8 mouse cellular contexts compared by ENCODE assay signal in genomic region chr19:4439161-4439801, GRCm38 (mm10). TPM values are rescaled to one million over a fixed set of nuclear protein-coding genes. Genes with fewer than 3 reads are reported as not detected.
A peak's percentile ranks its signal among the peaks of the same experiment; 100 is the strongest.
DNase-seq lines count a peak whose midpoint lies in the region; ATAC-seq lines count a peak whose summit lies in the region.

TSS of gene Rhod (minus strand) at chr19:4439432.

- DNase-seq in B cell, adult 2 months, result peak; percentile 34 to 39
- peak; percentile 27 for DNase-seq in T-cell, adult 2 months (ENCODE audit: low spot score)
- peak; percentile 14 for DNase-seq in forebrain, embryonic 14.5 days (ENCODE audit: low spot score)
- peak; percentile 66 for DNase-seq in liver
- DNase-seq in naive thymus-derived CD4-positive, alpha-beta T cell, adult 2 months (ENCODE audit: low read depth), result peak; percentile 25
- DNase-seq in cerebellum, adult 9-10 months, result no peak

- peak within 1 kb of the TSS; percentile 86 for H3K4me2 ChIP-seq in forebrain, embryonic 14.5 days (ENCODE audit: low read length)
- H3K4me2 ChIP-seq in hindbrain, embryonic 13.5 days, result peak within 1 kb of the TSS; percentile 84

- WGBS in forebrain, embryonic 14.5 days, result under 1% methylated on average over 43 of the region's 51 CpGs
- WGBS in hindbrain, embryonic 13.5 days, result under 1% methylated on average over 51 of the region's 51 CpGs

- no peak within 1 kb of the TSS for H3K27ac ChIP-seq in forebrain, embryonic 14.5 days (ENCODE audit: low read depth, low read length)
- no peak within 1 kb of the TSS for H3K27ac ChIP-seq in hindbrain, embryonic 13.5 days

- H3K4me3 ChIP-seq in forebrain, embryonic 14.5 days (ENCODE audit: low read depth, low read length), result peak within 1 kb of the TSS; percentile 46
- H3K4me3 ChIP-seq in hindbrain, embryonic 13.5 days, result peak within 1 kb of the TSS; percentile 44

- peak; percentile 57; the same call in 1 of the 2 replicates for ATAC-seq in forebrain, embryonic 14.5 days
- ATAC-seq in hindbrain, embryonic 13.5 days (ENCODE audit: low FRiP score), result no peak
- ATAC-seq in megakaryocyte progenitor cell, adult 5-6 weeks (replicated peaks; ENCODE audit: poor library complexity), result no peak

- 0 out of 2 replicates have a peak, but pooled peaks cover 2% of the 10 kb centered on the region for H3K4me1 ChIP-seq in forebrain, embryonic 14.5 days (ENCODE audit: control insufficient read depth, insufficient read depth, low read length)
- H3K4me1 ChIP-seq in hindbrain, embryonic 13.5 days (replicated peaks), result peaks cover 19% of the 10 kb centered on the region

- H3K27me3 ChIP-seq in forebrain, embryonic 14.5 days (replicated peaks; ENCODE audit: control insufficient read depth, insufficient read depth, low read length), result peaks cover 8% of the 10 kb centered on the region; the same call in 1 of the 2 replicates
- peaks cover 35% of the 10 kb centered on the region for H3K27me3 ChIP-seq in hindbrain, embryonic 13.5 days

- no peaks in the 10 kb centered on the region for H3K36me3 ChIP-seq in forebrain, embryonic 14.5 days (ENCODE audit: control insufficient read depth, insufficient read depth, low read length)
- H3K36me3 ChIP-seq in hindbrain, embryonic 13.5 days, result no peaks in the 10 kb centered on the region

- no peaks in the 10 kb centered on the region for H3K9me3 ChIP-seq in forebrain, embryonic 14.5 days (replicated peaks; ENCODE audit: control insufficient read depth, low read length)
- H3K9me3 ChIP-seq in hindbrain, embryonic 13.5 days, result no peaks in the 10 kb centered on the region

- peak within 1 kb of the TSS; percentile 68 for H3K9ac ChIP-seq in forebrain, embryonic 14.5 days (ENCODE audit: low read length)
- peak within 1 kb of the TSS; percentile 66 for H3K9ac ChIP-seq in hindbrain, embryonic 13.5 days

RNA-seq across cellular contexts. Expression of gene Rhod, which starts in this region (rescaled TPM):
- 6.3 and 8.3 TPM in 2 replicates for polyA plus RNA-seq in forebrain, embryonic 14.5 days (2014; fragmentation: Nextera tagmentation; extraction: Ambion mirVana)
- 7.0 and 7.8 TPM in 2 replicates for polyA plus RNA-seq in hindbrain, embryonic 13.5 days (2015; fragmentation: Nextera tagmentation; extraction: Ambion mirVana)
- not detected in 2 replicates for total RNA-seq in megakaryocyte progenitor cell, adult 5-6 weeks (2015)
- not detected in 2 replicates for total RNA-seq in megakaryocyte progenitor cell, adult 5-6 weeks (2017)
